Mouse (Mus musculus): ENCODE data around the gene Osr1.

DNA sequence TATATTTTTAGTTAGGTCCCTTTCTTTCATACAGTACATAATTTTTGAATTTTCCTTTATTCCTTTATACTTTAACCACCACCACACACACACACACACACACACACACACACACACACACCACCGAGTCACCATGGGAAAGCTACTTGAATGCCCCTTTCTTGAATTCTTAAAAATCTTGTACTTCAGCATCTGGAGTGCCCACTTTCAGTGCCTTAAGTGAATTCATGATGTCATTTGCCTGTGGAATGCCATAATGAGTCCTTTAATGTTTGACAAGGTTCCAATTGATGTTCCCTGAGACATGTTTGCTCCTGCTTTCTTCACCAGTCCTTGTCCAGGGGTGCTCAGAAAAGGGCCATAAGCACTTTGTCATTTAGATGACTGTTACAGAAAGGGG lies 17.8 kb downstream of the Osr1 start:
- no peak for TF ChIP-seq CTCF (IDR thresholded peaks at IDR 0.05; ENCODE audit: control insufficient read depth, insufficient read depth, insufficient read length)
- TF ChIP-seq MYOD1 (IDR thresholded peaks at IDR 0.05; ENCODE audit: control insufficient read depth, insufficient read length, low read depth), result no peak
- TF ChIP-seq USF1 (IDR thresholded peaks at IDR 0.05; ENCODE audit: low read depth), result no peak
- no peak for TF ChIP-seq MAX (IDR thresholded peaks at IDR 0.05)
- TF ChIP-seq MYOG (IDR thresholded peaks at IDR 0.05; ENCODE audit: control insufficient read depth, extremely low read depth, insufficient read length), result no peak
- TF ChIP-seq FOSL1 (IDR thresholded peaks at IDR 0.05; ENCODE audit: insufficient read depth, low read length, poor library complexity, severe bottlenecking), result no peak
